Mouse (Mus musculus) midbrain, embryonic 12.5 days (tissue): ENCODE measurements around the gene Vash2. TPM values are rescaled to one million over a fixed set of nuclear protein-coding genes. Genes with fewer than 3 reads are reported as not detected.

Experiments used
- ATAC-seq: fragments of 200-750 bp; cut with Nextera tagmentation; 2 replicates; pipeline ENCODE4 v1.8.0; 2017; ENCODE audit warnings: low read depth, moderate TSS enrichment, moderate library complexity; ENCODE audit not compliant: low FRiP score
- H3K27ac ChIP-seq: fragments of 300-500 bp; sonication (generic); replicated peaks from 2 replicates; pipeline ENCODE4 v1.5.1; 2016; ENCODE audit warnings: mild to moderate bottlenecking
- H3K27me3 ChIP-seq: fragments of 300-500 bp; sonication (generic); 2 replicates; pipeline ENCODE4 v1.6.1; 2016; ENCODE audit warnings: mild to moderate bottlenecking
- H3K36me3 ChIP-seq: fragments of 300-500 bp; sonication (generic); 2 replicates; pipeline ENCODE4 v1.6.1; 2016
- H3K4me1 ChIP-seq: fragments of 300-500 bp; sonication (generic); 2 replicates; pipeline ENCODE4 v1.6.1; 2016
- H3K4me2 ChIP-seq: fragments of 300-500 bp; sonication (generic); replicated peaks from 2 replicates; pipeline ENCODE4 v1.6.1; 2016; ENCODE audit warnings: mild to moderate bottlenecking, moderate library complexity
- H3K4me3 ChIP-seq: fragments of 300-500 bp; sonication (generic); 2 replicates; pipeline ENCODE4 v1.5.1; 2016; ENCODE audit warnings: mild to moderate bottlenecking
- H3K9ac ChIP-seq: fragments of 300-500 bp; sonication (generic); replicated peaks from 2 replicates; pipeline ENCODE4 v1.6.1; 2016; ENCODE audit warnings: mild to moderate bottlenecking, moderate library complexity
- H3K9me3 ChIP-seq: fragments of 300-500 bp; sonication (generic); 2 replicates; pipeline ENCODE4 v1.6.1; 2016; ENCODE audit warnings: mild to moderate bottlenecking
- WGBS: fragments of 180-500 bp; shearing (Covaris S2); methylation state at CpG from one replicate; pipeline ENCODE4 v1.1.7; 2016; 5-methylcytosine and 5-hydroxymethylcytosine counted together
- polyA plus RNA-seq: library from polyadenylated mRNA; unstranded; fragments of >200 nt; fragmentation: Nextera tagmentation; extraction: Ambion mirVana; gene quantifications from 2 replicates; pipeline ENCODE4 v1.2.1, GENCODE M21; 2016

The Vash2 gene
- polyA plus RNA-seq, 1 experiment from 2014 or later: 67.2 TPM

- Histone ChIP-seq H3K4me2 (peak overlapping the region; percentile 85), H3K36me3 (no peaks in the 10 kb centered on the region), H3K9ac (peak overlapping the region; percentile 87), H3K27me3 (no peaks in the 10 kb centered on the region), H3K4me1 (peaks cover 16% of the 10 kb centered on the region), H3K9me3 (no peaks in the 10 kb centered on the region), H3K27ac (no peak overlapping the region; the same call in 1 of the 2 replicates), H3K4me3 (peak overlapping the region; percentile 84)
- 76% methylated on average over 6 of the region's 6 CpGs for WGBS
- no peak for ATAC-seq
Observed at GRCm38 (mm10) chr1:190910836-190911235, 68.3 kb downstream of the Vash2 start.

GRCm38 (mm10) chr1:190904714-190905113 lies 74.4 kb downstream of the Vash2 start:
- Histone ChIP-seq H3K4me1 (no peaks in the 10 kb centered on the region), H3K4me3 (no peak overlapping the region), H3K9ac (no peak overlapping the region), H3K9me3 (no peaks in the 10 kb centered on the region), H3K27me3 (no peaks in the 10 kb centered on the region), H3K36me3 (peaks cover 20% of the 10 kb centered on the region), H3K27ac (no peak overlapping the region), H3K4me2 (no peak overlapping the region)
- 93% methylated on average over 16 of the region's 16 CpGs for WGBS
- no peak for ATAC-seq

GRCm38 (mm10) chr1:190904136-190904535 lies 75.0 kb downstream of the Vash2 start:
- Histone ChIP-seq H3K9ac (no peak overlapping the region), H3K4me2 (no peak overlapping the region), H3K9me3 (no peaks in the 10 kb centered on the region), H3K27me3 (no peaks in the 10 kb centered on the region), H3K27ac (no peak overlapping the region), H3K4me3 (no peak overlapping the region), H3K4me1 (no peaks in the 10 kb centered on the region), H3K36me3 (peaks cover 20% of the 10 kb centered on the region)
- no peak for ATAC-seq
- 95% methylated on average over 3 of the region's 3 CpGs for WGBS

DNA sequence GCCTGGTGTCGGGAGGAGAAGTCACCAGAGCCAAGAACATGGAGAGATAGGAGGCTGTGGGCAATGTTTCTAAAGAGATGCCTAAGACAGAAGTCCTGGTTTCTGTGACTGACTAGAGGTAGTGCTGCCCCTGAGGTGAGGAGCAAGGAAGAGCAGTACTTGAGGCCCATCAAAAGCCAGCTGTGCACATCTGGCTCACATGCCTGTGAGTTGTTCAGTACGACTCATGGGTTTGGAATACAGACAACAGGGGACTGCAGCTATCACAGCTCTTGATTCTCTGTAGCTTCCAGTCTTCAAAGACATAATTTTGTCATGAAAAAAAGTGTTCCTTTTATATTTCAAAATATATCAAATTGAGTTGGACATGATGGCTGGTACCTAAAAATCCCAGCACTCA lies 78.0 kb downstream of the Vash2 start:
- H3K36me3 ChIP-seq: peaks cover 37% of the 10 kb centered on the region
- no peak for ATAC-seq

GRCm38 (mm10) chr1:190898899-190899575 lies 80.1 kb downstream of the Vash2 start:
- no peak overlapping the region for H3K9ac ChIP-seq
- H3K36me3 ChIP-seq: peaks cover 44% of the 10 kb centered on the region
- no peak overlapping the region for H3K27ac ChIP-seq
- no peaks in the 10 kb centered on the region for H3K27me3 ChIP-seq
- no peaks in the 10 kb centered on the region for H3K9me3 ChIP-seq
- H3K4me3 ChIP-seq: no peak overlapping the region
- no peak for ATAC-seq
- no peak overlapping the region for H3K4me2 ChIP-seq
- WGBS: 94% methylated on average over 9 of the region's 9 CpGs
- H3K4me1 ChIP-seq: no peaks in the 10 kb centered on the region

More for the DNA sequence above, 78.0 kb downstream of the Vash2 start:
- no peak overlapping the region for H3K4me2 ChIP-seq
- no peak overlapping the region for H3K9ac ChIP-seq
- no peaks in the 10 kb centered on the region for H3K27me3 ChIP-seq
- 87% methylated on average over 2 of the region's 2 CpGs for WGBS
- H3K27ac ChIP-seq: no peak overlapping the region
- no peaks in the 10 kb centered on the region for H3K9me3 ChIP-seq
- H3K4me3 ChIP-seq: no peak overlapping the region
- H3K4me1 ChIP-seq: no peaks in the 10 kb centered on the region

- no peaks in the 10 kb centered on the region for H3K27me3 ChIP-seq
- H3K4me1 ChIP-seq: no peaks in the 10 kb centered on the region
- H3K27ac ChIP-seq: no peak overlapping the region
- H3K4me3 ChIP-seq: no peak overlapping the region
- WGBS: 96% methylated on average over 3 of the region's 3 CpGs
- no peak overlapping the region for H3K9ac ChIP-seq
- H3K9me3 ChIP-seq: no peaks in the 10 kb centered on the region
- peaks cover 44% of the 10 kb centered on the region for H3K36me3 ChIP-seq
- no peak overlapping the region for H3K4me2 ChIP-seq
- no peak for ATAC-seq
Observed at GRCm38 (mm10) chr1:190898186-190898585, 80.9 kb downstream of the Vash2 start.

Other genes starting within 250 kb of the Vash2 start
- 23.5 and 26.8 TPM in 2 replicates for gene Rps6kc1, start 67.5 kb downstream of the Vash2 start, polyA plus RNA-seq
- gene Angel2, start 54.2 kb downstream of the Vash2 start, polyA plus RNA-seq: 69.0 and 73.1 TPM in 2 replicates
- gene Flvcr1, start 46.9 kb upstream of the Vash2 start, polyA plus RNA-seq: 9.7 and 11.1 TPM in 2 replicates
- not detected in 2 replicates for gene Spata45, start 57.3 kb upstream of the Vash2 start, polyA plus RNA-seq
- gene Tatdn3, start 83.6 kb upstream of the Vash2 start, polyA plus RNA-seq: 13.9 and 15.8 TPM in 2 replicates
- 21.8 and 21.9 TPM in 2 replicates for gene Nsl1, start 83.7 kb upstream of the Vash2 start, polyA plus RNA-seq
- gene Batf3, start 118.6 kb upstream of the Vash2 start, polyA plus RNA-seq: 2.1 and 3.6 TPM in 2 replicates
- gene Fam71a, start 185.5 kb upstream of the Vash2 start, polyA plus RNA-seq: not detected in 2 replicates
- gene Atf3, start 238.7 kb upstream of the Vash2 start, polyA plus RNA-seq: 1.5 and 2.1 TPM in 2 replicates